Mouse (Mus musculus): ENCODE data around the gene 4930430A15Rik. TPM values are rescaled to one million over a fixed set of nuclear protein-coding genes. Genes with fewer than 3 reads are reported as not detected.

4930430A15Rik gene
- total RNA-seq (2017): not detected in 2 replicates

DNA sequence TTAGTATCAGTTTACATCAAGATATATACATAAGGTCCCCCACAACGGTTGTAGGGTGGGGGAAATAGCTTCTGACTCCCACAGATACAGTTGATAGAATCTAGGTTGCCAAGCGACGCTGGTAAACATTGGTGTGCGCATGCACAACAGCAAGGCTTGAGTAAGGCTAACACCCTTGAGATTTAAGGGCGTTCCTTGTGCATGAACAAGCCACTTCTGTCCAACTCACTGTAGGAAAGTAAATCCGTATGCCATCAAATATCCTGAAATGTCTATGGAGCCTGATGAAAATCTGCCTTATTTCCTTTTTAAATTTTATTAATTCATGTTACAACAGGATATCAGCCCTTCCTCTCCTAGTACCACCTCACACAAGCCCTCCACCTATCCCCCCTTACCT, at the start of gene 4930430A15Rik:
4930430A15Rik (minus strand) TSS at position 101 of the 400 bp plus-strand sequence.
- no peak for ATAC-seq (ENCODE audit: extremely low read depth, insufficient number of reproducible peaks, low FRiP score, poor library complexity, severe bottlenecking)

DNA sequence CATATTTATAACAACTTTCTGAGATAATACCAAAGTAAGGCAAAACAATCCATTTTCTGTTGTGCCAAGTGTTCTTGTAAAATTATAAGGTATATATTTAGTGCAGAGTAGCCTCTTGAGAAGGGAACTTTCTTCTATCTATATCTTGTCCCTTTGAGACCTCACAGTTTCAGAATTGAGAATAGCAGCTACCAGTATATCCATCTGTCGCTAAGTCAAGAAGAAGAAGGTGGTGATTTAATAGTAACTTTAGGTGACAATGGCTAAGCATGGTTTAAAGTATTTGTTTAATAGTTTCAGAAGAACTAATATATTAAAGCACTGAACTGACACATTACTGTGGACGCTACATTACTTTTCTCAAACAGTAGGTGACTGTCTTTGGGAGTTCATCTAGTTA, 44.6 kb upstream of the 4930430A15Rik start, which contains the start of gene Olfr1277:
Olfr1277 (minus strand) TSS at position 101 of the 400 bp plus-strand sequence.
- no peak for ATAC-seq (ENCODE audit: extremely low read depth, insufficient number of reproducible peaks, low FRiP score, poor library complexity, severe bottlenecking)

DNA sequence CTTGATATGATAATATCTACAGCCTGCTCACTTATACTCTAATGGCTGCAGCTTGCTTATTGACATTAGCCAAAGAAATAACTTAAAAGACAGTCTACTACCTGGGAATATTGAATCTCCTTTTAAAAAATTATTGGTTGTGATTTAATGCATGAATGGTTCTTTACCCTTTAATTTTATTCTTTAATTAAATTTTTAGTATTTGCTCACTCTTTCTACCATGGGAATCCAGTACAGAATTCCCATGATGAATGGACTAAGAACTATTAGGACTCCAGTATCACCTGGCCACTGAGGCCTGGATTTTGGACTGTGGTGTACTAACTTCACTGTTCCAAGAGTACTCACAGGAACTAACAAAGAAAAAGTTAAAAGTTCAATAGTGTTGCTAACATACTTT, 24.8 kb upstream of the 4930430A15Rik start, which contains the start of gene Olfr1276:
Olfr1276 (plus strand) TSS at position 301 of the 400 bp plus-strand sequence.
- no peak for ATAC-seq (ENCODE audit: extremely low read depth, insufficient number of reproducible peaks, low FRiP score, poor library complexity, severe bottlenecking)

DNA sequence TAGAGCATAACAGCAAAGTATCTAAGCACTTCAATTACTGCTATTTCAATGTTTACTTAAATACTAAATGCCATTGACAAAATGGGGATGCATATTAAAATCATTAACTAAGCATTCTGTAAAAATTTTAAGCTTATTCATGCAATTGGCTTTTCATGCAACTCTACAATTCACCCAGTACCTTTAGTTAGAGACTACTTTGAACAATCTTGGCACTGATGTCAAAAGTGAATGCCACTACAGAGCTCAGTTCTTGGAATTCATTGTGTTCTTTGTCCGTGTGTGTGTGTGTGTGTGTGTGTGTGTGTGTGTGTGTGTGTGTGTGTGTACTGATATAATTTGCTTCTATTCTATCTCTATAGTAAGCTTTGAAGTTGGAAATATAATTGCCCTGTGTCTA, 5.8 kb upstream of the 4930430A15Rik start, which contains the start of gene Olfr1275:
Olfr1275 (minus strand) TSS at position 101 of the 400 bp plus-strand sequence.
- ATAC-seq (ENCODE audit: extremely low read depth, insufficient number of reproducible peaks, low FRiP score, poor library complexity, severe bottlenecking): no peak

DNA sequence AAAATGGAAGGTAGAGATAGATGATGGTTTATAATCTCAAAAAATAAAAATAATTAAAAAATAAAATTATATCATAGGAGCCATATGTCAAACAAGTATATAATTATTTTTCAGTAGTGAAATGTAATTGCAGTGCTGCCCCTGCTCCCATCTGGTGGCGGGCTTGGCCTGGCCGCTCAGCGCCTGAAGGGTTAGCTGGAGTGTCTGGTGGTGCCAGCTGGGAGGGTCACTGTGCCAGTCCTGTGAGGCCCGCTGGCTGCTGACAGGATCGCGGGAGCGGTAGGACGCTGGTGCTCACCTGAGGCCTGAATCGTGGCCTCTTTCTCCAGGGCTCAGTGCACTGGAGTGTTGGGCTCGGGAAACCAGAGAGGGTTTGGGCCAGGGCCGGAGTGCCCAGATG, 47.3 kb downstream of the 4930430A15Rik start:
- ATAC-seq (ENCODE audit: extremely low read depth, insufficient number of reproducible peaks, low FRiP score, poor library complexity, severe bottlenecking): no peak

DNA sequence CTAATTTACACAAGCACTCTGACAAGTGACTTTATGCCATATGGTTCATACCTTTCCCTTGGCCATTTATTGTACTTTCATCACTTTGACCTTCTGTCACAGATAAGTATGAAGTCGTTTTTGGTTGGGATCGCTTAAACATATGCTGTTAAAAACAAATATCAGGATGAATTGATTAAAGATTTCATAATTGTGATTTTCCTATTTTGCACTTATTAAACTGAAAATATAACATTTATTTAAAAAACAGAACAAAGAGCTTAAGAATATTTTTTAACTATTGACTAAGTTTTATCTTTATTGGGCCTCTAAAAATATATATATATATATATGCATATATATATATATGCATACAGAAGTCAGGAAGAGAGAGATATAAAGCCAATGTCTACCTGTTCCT, 76.6 kb downstream of the 4930430A15Rik start, which contains the start of gene Gm15130:
Gm15130 (minus strand) TSS at position 101 of the 400 bp plus-strand sequence.
- no peak for ATAC-seq (ENCODE audit: extremely low read depth, insufficient number of reproducible peaks, low FRiP score, poor library complexity, severe bottlenecking)

DNA sequence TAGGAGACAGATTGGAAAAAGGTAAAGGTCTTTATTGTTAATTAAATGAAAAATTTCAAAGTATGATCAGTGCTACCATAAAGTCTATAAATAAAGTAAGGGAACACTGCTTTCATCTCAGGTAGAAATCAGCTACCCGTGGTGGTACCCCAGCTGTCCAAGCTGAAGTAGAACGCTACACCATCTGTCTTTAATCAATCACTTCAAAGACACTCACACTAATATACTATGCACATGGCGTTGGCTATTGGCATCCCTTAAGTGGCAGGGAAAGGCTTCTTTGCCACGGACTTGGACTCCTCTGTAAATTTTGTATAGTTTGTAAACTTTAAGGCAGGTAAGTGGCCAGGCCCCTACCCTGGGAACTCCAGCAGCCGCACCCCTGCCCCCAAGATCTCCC, 93.7 kb downstream of the 4930430A15Rik start:
- no peak for ATAC-seq (ENCODE audit: extremely low read depth, insufficient number of reproducible peaks, low FRiP score, poor library complexity, severe bottlenecking)

Other genes with a start within 250 kb of the 4930430A15Rik start
- gene Gm13941, start 123.6 kb downstream of the 4930430A15Rik start, total RNA-seq (2017): not detected in 2 replicates
- not detected in 2 replicates for gene Gm15130, start 76.7 kb downstream of the 4930430A15Rik start, total RNA-seq (2017)
- not detected in 2 replicates for gene Olfr1275, start 5.7 kb upstream of the 4930430A15Rik start, total RNA-seq (2017)
- gene Olfr1276, start 24.9 kb upstream of the 4930430A15Rik start, total RNA-seq (2017): not detected in 2 replicates
- gene Olfr1277, start 44.5 kb upstream of the 4930430A15Rik start, total RNA-seq (2017): 0.12 TPM in 1 of 2 replicates, not detected in the other
- gene Olfr1278, start 60.5 kb upstream of the 4930430A15Rik start, total RNA-seq (2017): 0.58 TPM in 1 of 2 replicates, not detected in the other
- not detected in 2 replicates for gene Olfr1279, start 71.0 kb upstream of the 4930430A15Rik start, total RNA-seq (2017)
- gene Olfr1280, start 84.4 kb upstream of the 4930430A15Rik start, total RNA-seq (2017): 0.12 TPM in 1 of 2 replicates, not detected in the other
- gene Olfr1281, start 96.9 kb upstream of the 4930430A15Rik start, total RNA-seq (2017): not detected in 2 replicates
- gene Olfr1282, start 106.5 kb upstream of the 4930430A15Rik start, total RNA-seq (2017): not detected in 2 replicates
- gene Olfr1283, start 137.2 kb upstream of the 4930430A15Rik start, total RNA-seq (2017): not detected in 2 replicates
- not detected in 2 replicates for gene Olfr1284, start 145.9 kb upstream of the 4930430A15Rik start, total RNA-seq (2017)
- not detected in 2 replicates for gene Olfr1286, start 193.5 kb upstream of the 4930430A15Rik start, total RNA-seq (2017)
- not detected in 2 replicates for gene Olfr1287, start 219.5 kb upstream of the 4930430A15Rik start, total RNA-seq (2017)
- not detected in 2 replicates for gene Olfr1288, start 244.5 kb upstream of the 4930430A15Rik start, total RNA-seq (2017)